Mouse (Mus musculus) ES-Bruce4 (cell line): ENCODE data around the gene Wdr75.

Experiments used
- CTCF ChIP-seq: IDR thresholded peaks from one replicate; pipeline ENCODE4 v1.8.1; 2011; ENCODE audit warnings: low read depth, low read length
- EP300 ChIP-seq: IDR thresholded peaks from 2 replicates; pipeline ENCODE4 v1.6.1; 2011; ENCODE audit warnings: low read depth, low read length; ENCODE audit not compliant: insufficient read depth
- POLR2A ChIP-seq: IDR thresholded peaks from one replicate; pipeline ENCODE4 v1.8.1; 2011; ENCODE audit warnings: low read length; ENCODE audit not compliant: insufficient read depth

GRCm38 (mm10) chr1:45861162-45861561, 66.2 kb downstream of the Wdr75 start:
- TF ChIP-seq CTCF: no peak
- TF ChIP-seq POLR2A: no peak
- TF ChIP-seq EP300: no peak
